Mouse (Mus musculus) layer of hippocampus, adult 18-20 months (tissue): ENCODE measurements at regions not wholly inside any gene's neighbourhood (a gene's known extent, or its start where the extent isn't known, plus 50 kb on each side); places are given as distances from the start of the nearest gene placed in this dataset.

Experiments used
- DNase-seq, 2 experiments: peaks; one replicate each; pipeline ENCODE4 v3.0.0; 2022; ENCODE audit warnings: low spot score in 2 of 2

DNA sequence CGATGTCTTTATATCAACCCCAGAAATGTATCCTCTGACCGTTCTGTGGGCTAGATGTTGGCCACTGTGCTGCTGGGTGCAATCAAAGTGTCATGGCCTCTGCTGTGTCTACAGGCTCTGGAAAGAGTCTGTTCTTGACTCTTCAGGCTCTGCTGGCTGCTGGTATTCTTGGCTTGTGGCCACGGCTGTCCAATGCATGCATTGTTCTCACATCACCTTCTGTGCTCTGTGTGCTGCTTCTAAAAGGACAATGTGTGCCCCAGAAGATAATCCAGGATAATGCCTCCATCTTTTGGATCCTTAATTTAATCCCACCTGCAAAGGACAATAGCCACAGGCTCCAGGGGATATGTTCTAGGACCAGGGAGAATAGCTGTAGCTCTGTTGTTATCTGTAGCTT, 77.5 kb upstream of the Dapl1 start:
- DNase-seq, result peak in 1 of 2 experiments; percentile 44

DNA sequence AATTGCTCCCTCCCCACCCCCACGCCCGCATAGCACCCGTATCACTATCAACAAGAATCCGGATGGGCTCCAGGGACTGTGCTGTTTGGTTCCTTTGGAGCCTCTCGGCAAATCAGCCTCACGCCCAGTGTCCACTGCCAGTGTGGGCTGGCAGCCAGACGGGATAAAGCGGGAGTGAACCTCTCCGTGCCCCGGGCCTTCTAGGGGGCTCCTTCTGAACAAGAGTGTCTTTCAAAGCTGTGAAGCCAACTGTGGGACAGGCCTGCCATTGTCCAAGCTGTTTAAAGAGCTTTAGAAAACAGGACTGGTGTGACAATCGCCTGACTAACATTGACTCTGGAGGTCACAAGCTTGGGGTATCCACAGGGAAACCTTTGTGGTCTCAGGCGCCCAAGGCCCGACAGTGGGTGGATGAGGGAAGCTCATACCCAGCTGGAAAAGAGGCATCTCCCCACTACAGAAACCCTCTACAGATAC, 76.9 kb upstream of the Dapl1 start:
- peak; percentile 53 to 74 for DNase-seq

DNA sequence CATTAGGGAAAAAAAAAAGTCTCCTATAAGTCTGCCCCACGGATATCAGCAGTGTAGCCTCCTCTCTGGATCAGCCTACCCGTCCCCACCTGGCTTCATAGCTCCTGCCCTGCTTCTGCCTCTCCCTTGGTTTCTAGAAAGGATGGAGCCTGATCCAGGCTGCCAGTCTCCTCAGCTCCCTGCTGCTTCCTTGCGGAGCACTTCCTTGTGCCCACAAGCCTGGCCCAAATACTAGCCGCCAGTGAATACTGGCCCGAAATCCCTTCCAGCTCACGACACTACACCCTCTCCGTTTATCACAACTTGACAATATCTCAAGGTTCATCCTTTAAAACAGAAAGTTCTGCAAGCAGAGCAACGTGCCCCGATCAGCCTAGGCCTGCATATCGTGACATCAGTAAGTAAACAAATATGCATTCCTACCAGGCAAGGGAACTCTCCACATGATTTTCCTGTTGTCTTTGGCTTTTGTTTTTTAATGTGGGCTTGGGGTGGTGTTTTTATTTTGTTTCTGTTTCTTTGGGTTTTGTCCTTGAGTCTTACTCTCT, 76.3 kb upstream of the Dapl1 start:
- no peak for DNase-seq

DNA sequence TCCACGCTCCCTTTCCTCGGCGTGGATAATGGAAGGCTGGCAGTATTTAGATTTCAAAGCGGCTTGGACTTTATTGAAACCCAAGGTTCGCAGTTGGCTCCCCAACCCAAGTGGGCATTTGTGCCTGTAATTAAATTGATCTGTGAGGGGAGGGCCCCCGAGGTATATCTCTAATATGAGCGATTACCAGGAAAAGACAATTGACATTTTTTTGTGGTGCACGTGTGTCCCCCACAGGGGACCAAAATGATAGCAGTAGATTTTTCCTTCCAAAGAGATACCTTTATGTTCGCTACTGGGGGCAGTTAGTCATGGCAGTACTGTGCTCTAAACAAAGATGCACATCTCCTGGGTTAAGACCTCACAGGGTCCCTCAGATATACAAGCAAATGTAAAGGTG, 69.8 kb upstream of the Dapl1 start:
- DNase-seq, result peak in 1 of 2 experiments; percentile 26

DNA sequence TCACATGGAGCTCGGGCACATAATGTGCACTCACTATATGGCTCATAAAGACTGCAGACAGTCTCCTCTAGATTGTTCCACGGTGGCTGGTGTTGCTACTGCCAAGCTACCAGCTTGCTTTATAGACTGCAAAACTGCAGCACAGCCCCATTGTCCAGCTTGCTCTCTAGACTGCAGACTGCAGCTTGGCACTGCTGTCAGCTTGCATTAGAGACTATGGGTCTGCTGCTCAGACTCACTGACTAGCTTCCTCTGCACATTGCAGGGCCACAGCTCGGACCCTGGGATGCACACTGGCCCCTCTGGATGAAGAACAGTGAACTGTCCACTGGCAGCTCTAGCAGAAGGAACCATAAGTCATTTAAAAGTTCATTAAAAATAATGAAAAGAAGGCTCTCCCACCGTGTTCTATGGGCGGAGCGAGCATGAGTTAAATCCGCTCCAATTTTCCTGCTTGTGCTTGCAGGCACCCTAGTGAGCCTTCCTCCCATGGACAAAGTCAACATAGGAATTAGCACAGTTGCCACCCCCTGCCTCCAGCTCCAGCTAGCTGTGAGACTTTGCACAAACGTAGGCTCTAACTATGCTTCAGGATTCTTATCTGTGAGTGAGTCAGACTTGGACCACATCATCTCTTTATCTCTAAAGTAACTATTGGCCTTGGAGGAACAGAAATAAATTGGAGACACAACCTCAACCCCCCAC, 67.8 kb upstream of the Dapl1 start:
- DNase-seq, result no peak

DNA sequence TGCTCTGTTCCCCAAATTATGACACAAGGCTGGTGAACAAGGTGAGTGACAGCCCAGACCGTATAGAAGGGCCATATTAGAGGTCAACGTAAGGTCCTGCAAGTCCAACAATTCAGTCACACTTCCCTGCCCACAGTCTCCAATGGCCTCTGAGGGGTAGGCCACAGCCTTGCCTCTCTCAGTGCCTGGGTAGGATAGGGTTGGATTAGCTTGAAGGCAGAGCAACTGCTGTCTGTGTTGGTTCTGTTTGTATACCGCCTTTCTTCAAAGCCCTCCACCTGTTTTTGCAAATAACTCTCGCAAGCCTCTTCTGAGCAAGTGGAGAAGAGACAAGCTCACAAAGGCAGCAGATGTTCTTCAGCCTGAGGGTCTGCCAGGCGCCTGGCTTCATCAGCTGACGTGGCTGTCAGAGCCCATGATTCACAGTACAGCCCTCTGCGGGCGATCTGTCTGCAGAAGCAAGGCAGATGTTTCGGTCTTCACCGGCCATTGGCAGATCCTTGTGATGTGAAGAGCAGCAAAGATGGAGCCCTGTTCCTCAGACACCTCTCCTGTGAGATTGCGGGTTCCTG, 67.0 kb upstream of the Dapl1 start:
- no peak for DNase-seq

DNA sequence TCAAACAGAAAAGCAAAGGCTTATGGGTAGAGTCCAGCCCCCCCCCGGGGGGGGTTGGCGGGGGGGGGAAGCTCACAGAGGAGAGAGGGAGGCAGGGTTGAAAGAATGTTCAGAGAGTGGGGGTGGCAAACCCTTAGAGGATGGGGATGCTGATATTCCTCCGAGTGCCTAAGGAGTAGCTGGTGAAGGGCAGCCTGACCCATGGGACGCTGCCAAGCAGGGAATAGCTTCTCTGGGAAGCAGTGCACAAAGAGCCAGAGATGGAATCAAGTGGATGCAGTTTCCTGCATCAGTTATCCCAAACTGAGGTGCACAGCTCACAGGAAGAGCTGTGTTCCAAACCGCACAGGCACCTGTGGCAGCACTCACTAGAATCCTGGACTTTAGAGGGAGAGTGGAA, 64.0 kb upstream of the Dapl1 start:
- DNase-seq, result no peak

DNA sequence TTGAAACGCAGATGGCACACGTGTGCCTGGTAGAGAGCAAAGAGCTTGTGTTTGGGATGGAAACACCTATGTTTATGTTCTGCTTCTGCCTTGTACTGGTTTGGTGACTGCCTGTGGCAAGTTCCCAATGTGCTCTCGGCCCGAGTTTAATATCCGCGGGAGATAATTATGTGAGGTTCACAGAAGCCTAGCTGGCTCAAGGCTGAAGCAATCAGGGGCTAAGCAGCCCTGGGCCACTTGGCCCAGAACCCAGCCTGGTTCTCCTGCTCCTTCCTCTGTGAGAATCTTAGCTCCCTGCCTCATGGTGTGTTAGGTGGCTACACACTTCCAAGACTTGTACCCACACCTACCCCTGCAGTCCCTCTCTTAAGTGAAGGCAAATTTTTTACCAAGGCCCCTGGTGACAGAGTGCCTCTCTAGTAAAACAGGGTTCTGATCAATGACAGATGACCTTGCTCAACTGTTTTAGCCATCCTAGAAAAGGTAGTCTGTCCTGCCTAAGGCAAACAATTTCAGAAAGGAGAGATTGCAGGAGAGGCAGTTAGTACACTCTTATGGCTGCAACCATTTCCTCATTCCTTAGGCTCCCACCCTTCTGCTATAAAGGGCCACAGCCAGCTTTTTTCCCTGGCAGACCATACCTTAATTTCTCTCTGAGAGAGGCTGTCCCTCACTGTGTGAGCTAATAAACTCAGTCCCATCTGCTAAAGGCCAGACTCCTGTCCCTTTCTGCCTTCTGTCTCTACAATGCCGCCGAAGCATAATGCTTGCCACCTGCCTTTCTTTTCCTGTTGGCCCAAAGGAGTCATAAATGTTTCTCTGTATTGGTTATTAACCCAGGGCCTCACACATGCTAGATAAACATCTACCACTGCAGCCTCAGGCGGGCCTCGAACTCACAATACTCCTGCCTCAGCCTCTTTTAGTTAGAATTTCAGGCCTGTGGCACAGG, 61.9 kb upstream of the Dapl1 start:
- DNase-seq, result no peak

DNA sequence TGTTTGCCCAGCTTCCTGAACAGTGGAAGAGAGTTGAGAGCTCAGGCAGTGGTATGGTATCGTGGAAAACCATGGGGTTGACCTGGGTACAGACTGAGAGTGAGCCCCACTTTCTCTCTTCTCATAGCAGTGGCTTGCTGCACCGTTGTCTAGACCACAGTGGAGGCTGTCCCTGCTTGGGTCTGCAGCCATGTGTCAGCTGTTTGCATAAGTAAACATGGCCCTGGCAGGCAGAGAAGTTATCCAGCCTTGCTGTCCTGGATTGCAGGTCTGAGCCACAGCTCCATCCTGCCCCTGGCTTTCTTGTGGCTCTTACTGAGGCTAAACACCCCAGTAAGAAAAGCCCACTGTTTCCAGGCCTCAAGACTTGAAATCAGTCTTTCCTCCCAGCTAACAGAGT, 60.2 kb upstream of the Dapl1 start:
- no peak for DNase-seq

DNA sequence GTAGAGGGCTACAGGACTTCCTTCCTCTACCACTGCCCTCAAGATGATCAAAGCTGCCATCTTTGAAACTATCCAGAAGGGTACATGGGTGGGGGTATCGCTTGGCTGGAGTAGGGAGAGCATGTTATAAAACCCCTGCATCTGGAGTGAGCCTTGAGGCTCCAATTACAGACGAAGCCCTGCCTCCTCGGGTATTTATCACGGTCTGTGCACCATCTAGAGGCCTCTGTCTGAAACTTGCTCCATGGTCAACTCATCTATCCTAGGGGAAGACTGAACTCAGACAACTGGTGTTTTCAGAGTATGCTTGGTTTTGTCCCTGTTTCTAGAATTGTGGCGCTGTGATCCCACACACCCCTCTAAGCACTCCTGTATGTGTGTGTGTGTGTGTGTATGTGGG, 59.7 kb upstream of the Dapl1 start:
- peak; percentile 45 to 75 for DNase-seq

DNA sequence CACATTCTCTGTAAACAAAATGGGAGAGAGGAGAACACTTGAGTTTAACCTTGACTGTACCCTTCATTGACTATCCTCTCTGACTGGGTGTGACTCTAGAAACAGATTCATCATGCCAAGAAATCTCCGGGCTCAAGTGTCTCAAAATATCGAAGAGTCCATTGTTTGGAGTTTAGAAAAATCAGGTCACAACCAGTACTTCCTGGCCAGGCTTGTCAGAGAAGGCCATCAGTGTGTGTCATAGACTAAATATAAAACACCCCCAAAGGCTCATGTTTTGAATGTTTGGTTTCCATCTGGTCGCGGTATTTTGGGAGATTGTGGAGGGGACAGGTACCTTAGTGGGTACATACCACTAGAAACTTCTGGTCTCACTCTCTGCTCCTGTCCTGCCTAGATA, 58.6 kb upstream of the Dapl1 start:
- no peak for DNase-seq

DNA sequence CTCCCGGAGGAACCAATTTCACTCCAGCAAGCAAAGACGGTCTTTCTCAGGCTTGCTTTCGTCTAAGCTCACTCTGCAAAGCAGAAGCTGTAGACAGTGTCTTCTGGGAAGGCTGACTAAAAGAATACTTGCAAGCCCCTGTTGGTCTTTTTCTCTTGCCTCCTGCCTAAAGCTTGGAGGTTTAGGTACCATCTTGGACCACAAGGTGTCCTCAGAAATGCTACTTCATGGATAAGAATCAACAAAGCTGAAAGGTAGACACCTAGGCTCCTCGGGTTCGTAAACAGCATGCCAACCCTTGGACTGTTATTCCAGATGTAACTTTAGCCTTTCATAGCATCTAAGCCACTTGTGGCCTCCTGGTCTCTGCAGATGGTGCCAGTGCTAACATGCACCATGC, 53.0 kb upstream of the Dapl1 start:
- DNase-seq, result no peak

DNA sequence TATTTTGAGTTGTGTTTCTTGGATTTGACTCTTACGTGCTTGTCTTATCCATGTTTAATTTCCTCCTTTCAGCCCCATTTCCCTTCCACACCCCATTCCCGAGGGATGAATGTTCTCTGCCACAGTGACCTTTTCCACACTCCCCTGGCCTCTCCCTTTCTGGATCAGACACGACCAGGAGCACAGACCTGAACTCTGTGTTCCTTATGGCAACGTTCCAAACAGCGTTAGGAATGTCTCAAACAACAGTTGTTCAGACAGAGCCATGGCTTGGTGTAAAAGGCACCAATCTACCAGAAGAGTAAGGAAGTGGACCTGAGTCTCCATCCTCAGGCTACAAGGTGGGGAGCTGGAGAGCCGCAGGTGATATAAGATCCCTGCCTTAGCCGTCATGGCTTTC, 52.6 kb upstream of the Dapl1 start:
- no peak for DNase-seq
